Mouse (Mus musculus): ENCODE measurements around the gene Syngr1. TPM values are rescaled to one million over a fixed set of nuclear protein-coding genes. Genes with fewer than 3 reads are reported as not detected.

Gene Syngr1
- polyA plus RNA-seq, 1 experiment from 2014 or later = 44.5 TPM

DNA sequence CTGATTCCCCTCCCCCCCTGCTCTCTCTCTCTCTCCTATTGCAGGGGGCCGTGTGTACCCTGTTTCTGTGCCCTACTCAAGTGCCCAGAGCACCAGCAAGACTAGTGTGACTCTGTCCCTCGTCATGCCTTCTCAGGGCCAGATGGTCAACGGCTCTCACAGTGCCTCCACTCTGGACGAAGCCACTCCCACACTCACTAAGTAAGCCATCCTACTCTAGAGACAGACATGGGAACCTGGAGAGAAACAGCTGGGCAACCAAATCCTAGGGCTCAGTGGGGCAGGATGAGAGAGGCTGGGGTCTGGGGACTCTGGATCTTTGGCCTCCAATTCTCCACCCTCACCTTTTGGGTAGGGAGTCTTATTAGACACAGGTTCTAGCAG lies 67.6 kb downstream of the Syngr1 start:
- ATAC-seq (ENCODE audit: insufficient number of reproducible peaks, insufficient read depth, low FRiP score, low read depth) = no peak
- no peak overlapping the region for H3K27ac ChIP-seq (replicated peaks in 1 of 2; ENCODE audit: control insufficient read depth in 1 of 2, insufficient read depth in 1 of 2, low read depth in 2 of 2, low read length in 2 of 2)
- no peak overlapping the region for H3K4me2 ChIP-seq (ENCODE audit: low read length)
- H3K9ac ChIP-seq (ENCODE audit: low read length) = no peak overlapping the region
- no peaks in the 10 kb centered on the region for H3K27me3 ChIP-seq (ENCODE audit: control insufficient read depth, insufficient read depth, low read length)
- peaks cover 3 to 8% of the 10 kb centered on the region in 2 experiments; a peak in 2 of 4 replicates for H3K4me1 ChIP-seq (ENCODE audit: control insufficient read depth in 2 of 2, insufficient read depth in 2 of 2, low read length in 2 of 2)
- peaks cover 94% of the 10 kb centered on the region for H3K36me3 ChIP-seq (ENCODE audit: control insufficient read depth, insufficient read depth, low read length)
- no peaks in the 10 kb centered on the region for H3K9me3 ChIP-seq (ENCODE audit: control insufficient read depth, low read length)
- no peak overlapping the region for H3K4me3 ChIP-seq (ENCODE audit: control insufficient read depth in 1 of 2, insufficient read depth in 1 of 2, low read depth in 1 of 2, low read length in 2 of 2)
- 46% methylated on average over 4 of the region's 4 CpGs for WGBS

DNA sequence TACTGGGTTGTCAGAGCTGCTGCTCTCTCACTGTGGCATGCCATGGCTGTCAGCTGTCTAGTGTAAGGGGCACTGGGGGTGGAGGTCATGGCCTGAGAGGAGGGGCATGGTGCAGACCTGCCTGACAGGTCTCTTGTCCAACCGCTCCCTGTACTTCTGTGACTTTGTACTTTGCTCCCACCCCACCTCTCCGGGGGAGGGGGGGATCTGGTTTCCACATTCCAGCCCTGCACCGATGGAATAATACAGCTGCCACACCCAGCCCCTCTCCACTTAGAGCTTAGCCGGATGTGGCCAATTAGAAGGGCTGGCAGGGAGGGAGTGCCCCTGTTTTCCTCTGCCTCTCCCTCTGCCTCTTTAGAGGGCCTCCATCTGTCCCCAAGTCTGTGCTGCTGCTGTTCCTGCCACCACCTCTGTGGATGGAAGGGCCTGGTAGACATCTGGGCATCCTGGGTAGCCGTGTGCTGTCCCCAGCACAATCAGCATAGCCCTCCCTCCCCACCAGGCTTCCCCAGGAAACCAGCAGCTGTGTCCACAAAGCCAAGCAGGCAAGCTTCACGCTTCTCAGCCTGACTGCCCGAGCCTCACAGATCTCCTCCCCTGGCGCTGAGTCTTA lies 68.3 kb downstream of the Syngr1 start:
- ATAC-seq (ENCODE audit: insufficient number of reproducible peaks, insufficient read depth, low FRiP score, low read depth) = no peak
- peaks cover 87% of the 10 kb centered on the region for H3K36me3 ChIP-seq (ENCODE audit: control insufficient read depth, insufficient read depth, low read length)
- no peak overlapping the region for H3K9ac ChIP-seq (ENCODE audit: low read length)
- H3K27ac ChIP-seq (replicated peaks in 1 of 2; ENCODE audit: control insufficient read depth in 1 of 2, insufficient read depth in 1 of 2, low read depth in 2 of 2, low read length in 2 of 2) = no peak overlapping the region; a peak in 1 of 4 replicates
- H3K4me2 ChIP-seq (ENCODE audit: low read length) = no peak overlapping the region
- H3K9me3 ChIP-seq (ENCODE audit: control insufficient read depth, low read length) = no peaks in the 10 kb centered on the region
- 26% methylated on average over 8 of the region's 8 CpGs for WGBS
- no peak overlapping the region for H3K4me3 ChIP-seq (ENCODE audit: control insufficient read depth in 1 of 2, insufficient read depth in 1 of 2, low read depth in 1 of 2, low read length in 2 of 2)
- no peaks in the 10 kb centered on the region for H3K27me3 ChIP-seq (ENCODE audit: control insufficient read depth, insufficient read depth, low read length)
- peaks cover 3 to 8% of the 10 kb centered on the region in 2 experiments; a peak in 2 of 4 replicates for H3K4me1 ChIP-seq (ENCODE audit: control insufficient read depth in 2 of 2, insufficient read depth in 2 of 2, low read length in 2 of 2)

DNA sequence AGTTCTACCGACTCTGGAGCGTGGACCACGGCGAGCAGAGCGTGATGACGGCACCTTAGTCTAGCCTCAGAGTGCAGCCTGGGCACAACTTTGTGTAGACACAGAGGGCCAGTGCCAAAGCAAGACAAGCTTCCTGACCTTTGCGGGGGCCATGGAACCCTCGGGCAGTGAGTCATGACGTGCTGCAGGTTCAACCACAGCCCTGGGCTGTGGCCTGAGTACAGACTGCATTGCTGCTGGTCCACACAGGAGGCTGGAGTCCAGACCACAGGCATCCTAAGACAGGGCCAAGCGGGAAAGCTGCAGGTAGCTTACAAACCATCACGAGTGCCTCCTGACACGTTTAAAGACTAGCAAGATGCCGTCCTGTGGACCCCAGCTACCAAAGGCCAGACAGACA lies 69.1 kb downstream of the Syngr1 start:
- H3K9me3 ChIP-seq (ENCODE audit: control insufficient read depth, low read length) = no peaks in the 10 kb centered on the region
- peaks cover 78% of the 10 kb centered on the region for H3K36me3 ChIP-seq (ENCODE audit: control insufficient read depth, insufficient read depth, low read length)
- H3K9ac ChIP-seq (ENCODE audit: low read length) = no peak overlapping the region
- H3K27me3 ChIP-seq (ENCODE audit: control insufficient read depth, insufficient read depth, low read length) = no peaks in the 10 kb centered on the region
- H3K4me3 ChIP-seq (ENCODE audit: control insufficient read depth in 1 of 2, insufficient read depth in 1 of 2, low read depth in 1 of 2, low read length in 2 of 2) = no peak overlapping the region
- peaks cover 3 to 8% of the 10 kb centered on the region in 2 experiments; a peak in 2 of 4 replicates for H3K4me1 ChIP-seq (ENCODE audit: control insufficient read depth in 2 of 2, insufficient read depth in 2 of 2, low read length in 2 of 2)
- ATAC-seq (ENCODE audit: insufficient number of reproducible peaks, insufficient read depth, low FRiP score, low read depth) = no peak
- no peak overlapping the region for H3K4me2 ChIP-seq (ENCODE audit: low read length)
- no peak overlapping the region for H3K27ac ChIP-seq (replicated peaks in 1 of 2; ENCODE audit: control insufficient read depth in 1 of 2, insufficient read depth in 1 of 2, low read depth in 2 of 2, low read length in 2 of 2)
- WGBS = 90% methylated on average over 13 of the region's 13 CpGs

DNA sequence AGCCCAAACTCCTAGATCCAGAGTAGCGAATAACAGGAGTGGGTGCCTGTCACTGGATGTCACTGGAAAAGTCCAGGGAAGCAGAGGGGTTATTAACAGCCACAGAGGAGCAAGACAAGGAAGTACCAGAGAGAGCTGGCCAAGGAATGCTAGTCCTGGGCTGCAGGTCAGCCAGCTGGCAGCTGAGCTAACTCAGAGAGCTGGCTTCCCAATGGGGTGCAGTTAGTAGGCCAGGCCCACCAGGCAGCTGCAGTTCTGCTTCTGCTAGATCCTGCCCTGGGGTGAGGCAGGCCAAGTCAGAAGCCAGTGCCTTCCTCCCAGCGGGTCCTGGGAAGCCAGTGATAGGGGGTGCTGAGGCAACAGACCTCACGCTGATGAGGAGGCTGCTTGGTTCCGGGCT lies 69.6 kb downstream of the Syngr1 start:
- Histone ChIP-seq H3K36me3 (ENCODE audit: control insufficient read depth, insufficient read depth, low read length) (peaks cover 73% of the 10 kb centered on the region), H3K4me1 (ENCODE audit: control insufficient read depth in 2 of 2, insufficient read depth in 2 of 2, low read length in 2 of 2) (peaks cover 3 to 8% of the 10 kb centered on the region in 2 experiments; a peak in 2 of 4 replicates), H3K4me2 (ENCODE audit: low read length) (no peak overlapping the region), H3K9ac (ENCODE audit: low read length) (no peak overlapping the region), H3K9me3 (ENCODE audit: control insufficient read depth, low read length) (no peaks in the 10 kb centered on the region), H3K27me3 (ENCODE audit: control insufficient read depth, insufficient read depth, low read length) (no peaks in the 10 kb centered on the region), H3K4me3 (ENCODE audit: control insufficient read depth in 1 of 2, insufficient read depth in 1 of 2, low read depth in 1 of 2, low read length in 2 of 2) (no peak overlapping the region), H3K27ac (replicated peaks in 1 of 2; ENCODE audit: control insufficient read depth in 1 of 2, insufficient read depth in 1 of 2, low read depth in 2 of 2, low read length in 2 of 2) (no peak overlapping the region)
- 95% methylated on average over 4 of the region's 4 CpGs for WGBS
- ATAC-seq (ENCODE audit: insufficient number of reproducible peaks, insufficient read depth, low FRiP score, low read depth) = no peak

DNA sequence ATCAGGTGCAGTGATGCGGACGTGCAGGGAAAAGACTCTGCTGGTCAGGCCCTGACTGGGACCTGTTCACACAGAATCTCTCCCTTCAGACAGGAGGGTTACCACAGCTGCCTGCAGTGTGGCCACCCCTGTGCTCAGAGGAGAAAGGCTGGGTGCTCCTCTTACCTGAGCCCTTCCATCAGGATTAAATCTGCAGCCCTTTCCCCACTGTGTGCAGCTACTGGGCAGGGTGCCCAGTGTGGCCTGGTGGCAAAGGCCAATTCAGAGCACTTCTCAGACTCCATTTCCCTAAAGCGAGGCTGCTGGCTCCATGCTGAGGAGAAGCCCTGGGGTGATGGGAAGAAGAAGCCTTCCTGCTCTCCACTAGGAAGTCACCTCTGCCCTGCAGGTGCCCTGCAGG lies 70.1 kb downstream of the Syngr1 start:
- H3K4me2 ChIP-seq (ENCODE audit: low read length) = no peak overlapping the region
- H3K9ac ChIP-seq (ENCODE audit: low read length) = no peak overlapping the region
- H3K9me3 ChIP-seq (ENCODE audit: control insufficient read depth, low read length) = no peaks in the 10 kb centered on the region
- peaks cover 69% of the 10 kb centered on the region for H3K36me3 ChIP-seq (ENCODE audit: control insufficient read depth, insufficient read depth, low read length)
- WGBS = 87% methylated on average over 3 of the region's 3 CpGs
- no peak overlapping the region for H3K27ac ChIP-seq (replicated peaks in 1 of 2; ENCODE audit: control insufficient read depth in 1 of 2, insufficient read depth in 1 of 2, low read depth in 2 of 2, low read length in 2 of 2)
- peaks cover 3 to 8% of the 10 kb centered on the region in 2 experiments; a peak in 2 of 4 replicates for H3K4me1 ChIP-seq (ENCODE audit: control insufficient read depth in 2 of 2, insufficient read depth in 2 of 2, low read length in 2 of 2)
- H3K27me3 ChIP-seq (ENCODE audit: control insufficient read depth, insufficient read depth, low read length) = no peaks in the 10 kb centered on the region
- H3K4me3 ChIP-seq (ENCODE audit: control insufficient read depth in 1 of 2, insufficient read depth in 1 of 2, low read depth in 1 of 2, low read length in 2 of 2) = no peak overlapping the region
- ATAC-seq (ENCODE audit: insufficient number of reproducible peaks, insufficient read depth, low FRiP score, low read depth) = no peak

DNA sequence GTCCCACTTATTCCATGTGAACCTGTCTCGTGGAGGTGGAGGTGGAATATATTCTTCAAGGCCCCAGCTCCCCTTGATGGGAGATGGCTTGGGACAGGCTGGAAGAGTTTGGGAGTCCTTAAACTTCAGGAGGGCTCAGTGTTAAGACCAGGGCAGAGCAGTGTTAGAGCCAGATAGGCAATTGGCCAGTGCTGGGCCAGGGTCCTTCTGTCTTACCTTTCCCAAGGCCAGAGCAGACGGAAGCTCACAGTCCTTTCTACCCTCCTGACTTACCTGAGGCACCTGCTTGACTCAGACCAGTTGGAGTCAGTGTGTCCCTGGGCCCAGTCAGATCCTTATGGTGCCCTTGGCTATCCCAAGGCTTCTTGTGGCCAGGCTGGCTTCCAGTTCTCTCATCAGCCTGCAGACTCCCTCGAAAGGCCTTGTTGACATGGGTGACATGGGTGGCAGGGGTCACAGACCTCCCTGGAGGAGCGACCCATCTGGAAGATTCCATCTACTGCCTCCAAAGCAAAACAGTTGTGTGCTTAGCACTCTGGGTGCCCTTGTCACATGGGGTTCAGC lies 71.3 kb downstream of the Syngr1 start:
- WGBS = 91% methylated on average over 4 of the region's 4 CpGs
- Histone ChIP-seq H3K27me3 (ENCODE audit: control insufficient read depth, insufficient read depth, low read length) (no peaks in the 10 kb centered on the region), H3K9me3 (ENCODE audit: control insufficient read depth, low read length) (no peaks in the 10 kb centered on the region), H3K4me3 (ENCODE audit: control insufficient read depth in 1 of 2, insufficient read depth in 1 of 2, low read depth in 1 of 2, low read length in 2 of 2) (no peak overlapping the region), H3K4me2 (ENCODE audit: low read length) (no peak overlapping the region), H3K4me1 (ENCODE audit: control insufficient read depth in 2 of 2, insufficient read depth in 2 of 2, low read length in 2 of 2) (peaks cover 3 to 8% of the 10 kb centered on the region in 2 experiments; a peak in 2 of 4 replicates), H3K9ac (ENCODE audit: low read length) (no peak overlapping the region), H3K27ac (replicated peaks in 1 of 2; ENCODE audit: control insufficient read depth in 1 of 2, insufficient read depth in 1 of 2, low read depth in 2 of 2, low read length in 2 of 2) (no peak overlapping the region), H3K36me3 (ENCODE audit: control insufficient read depth, insufficient read depth, low read length) (peaks cover 56% of the 10 kb centered on the region)
- no peak for ATAC-seq (ENCODE audit: insufficient number of reproducible peaks, insufficient read depth, low FRiP score, low read depth)

DNA sequence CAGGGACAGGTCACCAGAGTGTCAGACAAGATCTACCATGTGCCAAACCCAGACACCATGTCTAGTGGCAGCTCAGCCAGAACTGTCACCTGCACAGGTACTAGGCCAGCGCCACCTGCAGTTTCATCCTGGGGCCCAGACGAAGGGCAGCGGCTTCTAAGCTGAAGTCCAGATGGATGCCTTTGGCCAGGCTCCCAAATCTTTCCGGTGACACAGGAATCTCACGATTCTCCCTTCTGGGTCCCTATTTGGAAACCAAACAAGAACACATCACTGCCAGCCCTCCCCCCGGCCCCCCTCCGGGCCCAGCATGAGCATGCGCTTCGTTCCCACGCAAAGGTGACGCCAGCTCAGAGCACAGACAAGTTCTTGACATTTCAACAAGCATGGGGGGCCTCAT lies 72.1 kb downstream of the Syngr1 start:
- Histone ChIP-seq H3K36me3 (ENCODE audit: control insufficient read depth, insufficient read depth, low read length) (peaks cover 48% of the 10 kb centered on the region), H3K27ac (replicated peaks in 1 of 2; ENCODE audit: control insufficient read depth in 1 of 2, insufficient read depth in 1 of 2, low read depth in 2 of 2, low read length in 2 of 2) (no peak overlapping the region), H3K9ac (ENCODE audit: low read length) (no peak overlapping the region), H3K9me3 (ENCODE audit: control insufficient read depth, low read length) (no peaks in the 10 kb centered on the region), H3K27me3 (ENCODE audit: control insufficient read depth, insufficient read depth, low read length) (no peaks in the 10 kb centered on the region), H3K4me2 (ENCODE audit: low read length) (no peak overlapping the region), H3K4me1 (ENCODE audit: control insufficient read depth in 2 of 2, insufficient read depth in 2 of 2, low read length in 2 of 2) (peaks cover 3 to 8% of the 10 kb centered on the region in 2 experiments; a peak in 2 of 4 replicates), H3K4me3 (ENCODE audit: control insufficient read depth in 1 of 2, insufficient read depth in 1 of 2, low read depth in 1 of 2, low read length in 2 of 2) (no peak overlapping the region)
- WGBS = 68% methylated on average over 11 of the region's 11 CpGs
- no peak for ATAC-seq (ENCODE audit: insufficient number of reproducible peaks, insufficient read depth, low FRiP score, low read depth)

Data from heart, embryonic 14.5 days (tissue).